Mouse (Mus musculus): ENCODE measurements around the gene Zfp296. TPM values are rescaled to one million over a fixed set of nuclear protein-coding genes. Genes with fewer than 3 reads are reported as not detected.
"Not testable (repeated sequence)": the region's sequence is repeated elsewhere in the genome, so short reads cannot be mapped to it uniquely, and the experiment has no call there.

Zfp296 gene
- total RNA-seq, 2 experiments from 2014 or later: 0.45 to 0.51 TPM

GRCm38 (mm10) chr7:19593061-19593730 is 16.1 kb downstream of the Zfp296 start:
- no peak for TF ChIP-seq CTCF (IDR thresholded peaks at IDR 0.05)
- intact Hi-C loops (cut with DNase I): no loop called here
- DNase-seq: no peak
- Histone ChIP-seq H3K4me3 (no peak overlapping the region), H3K27ac (no peak overlapping the region)

GRCm38 (mm10) chr7:19600562-19600961 is 23.5 kb downstream of the Zfp296 start:
- no peak overlapping the region for H3K4me3 ChIP-seq
- DNase-seq: no peak
- H3K27ac ChIP-seq: no peak overlapping the region
- intact Hi-C loops (cut with DNase I): no loop called here
- TF ChIP-seq CTCF (IDR thresholded peaks at IDR 0.05): no peak

GRCm38 (mm10) chr7:19603055-19603454 is 26.0 kb downstream of the Zfp296 start:
- no peak for DNase-seq
- intact Hi-C loops (cut with DNase I): no loop called here
- Histone ChIP-seq H3K4me3 (peak overlapping the region; percentile 86), H3K27ac (no peak overlapping the region)
- no peak for TF ChIP-seq CTCF (IDR thresholded peaks at IDR 0.05)

GRCm38 (mm10) chr7:19603849-19604605 is 26.9 kb downstream of the Zfp296 start, which contains the start of gene Clasrp:
Gene Clasrp (minus strand): TSS chr7:19604486.
- peak within 1 kb of the TSS; percentile 93 for H3K27ac ChIP-seq
- no peak for TF ChIP-seq CTCF (IDR thresholded peaks at IDR 0.05)
- peak within 1 kb of the TSS; percentile 86 for H3K4me3 ChIP-seq
- peak; percentile 98 for DNase-seq
- intact Hi-C loops (cut with DNase I): no loop called here

GRCm38 (mm10) chr7:19604606-19605214 is 27.6 kb downstream of the Zfp296 start:
- not testable (repeated sequence) for DNase-seq
- H3K27ac ChIP-seq: peak overlapping the region; percentile 93

GRCm38 (mm10) chr7:19607291-19607690 is 30.2 kb downstream of the Zfp296 start:
- H3K27ac ChIP-seq: no peak overlapping the region
- TF ChIP-seq CTCF (IDR thresholded peaks at IDR 0.05): no peak
- intact Hi-C loops (cut with DNase I): no loop called here
- no peak overlapping the region for H3K4me3 ChIP-seq
- DNase-seq: no peak

More at GRCm38 (mm10) chr7:19604606-19605214, 27.6 kb downstream of the Zfp296 start:
- H3K4me3 ChIP-seq: peak overlapping the region; percentile 86
- intact Hi-C loops (cut with DNase I): not testable (repeated sequence)

- intact Hi-C loops (cut with DNase I): no loop called here
These were observed 32.7 kb downstream of the Zfp296 start for GRCm38 (mm10) chr7:19609641-19610332.

GRCm38 (mm10) chr7:19610969-19611368 is 33.9 kb downstream of the Zfp296 start:
- Histone ChIP-seq H3K27ac (no peak overlapping the region), H3K4me3 (no peak overlapping the region)
- no peak for DNase-seq
- peak; percentile 26; the same call in 1 of the 2 replicates for TF ChIP-seq CTCF (IDR thresholded peaks at IDR 0.05)
- intact Hi-C loops (cut with DNase I): no loop called here

More at GRCm38 (mm10) chr7:19609641-19610332, 32.7 kb downstream of the Zfp296 start:
- TF ChIP-seq CTCF (IDR thresholded peaks at IDR 0.05): no peak
- no peak overlapping the region for H3K27ac ChIP-seq
- H3K4me3 ChIP-seq: no peak overlapping the region
- DNase-seq: no peak

GRCm38 (mm10) chr7:19615036-19615577 is 38.0 kb downstream of the Zfp296 start:
- no peak for TF ChIP-seq CTCF (IDR thresholded peaks at IDR 0.05)
- H3K4me3 ChIP-seq: no peak overlapping the region
- DNase-seq: no peak
- no peak overlapping the region for H3K27ac ChIP-seq
- intact Hi-C loops (cut with DNase I): loop anchor here (5.0 kb wide), 1 partner anchor 38 kb away; the partner anchor contains the start of genes Gemin7 and Zfp296

GRCm38 (mm10) chr7:19619004-19619801 is 42.1 kb downstream of the Zfp296 start:
- DNase-seq: peak; percentile 67
- peak; percentile 86 for TF ChIP-seq CTCF (IDR thresholded peaks at IDR 0.05)
- H3K4me3 ChIP-seq: peak overlapping the region; percentile 31
- intact Hi-C loops (cut with DNase I): loop anchor here (1.0 to 5.0 kb wide), 3 partner anchors 28 to 116 kb away; partner anchors contain the start of genes Gemin7 and Zfp296
- no peak overlapping the region; the same call in 1 of the 2 replicates for H3K27ac ChIP-seq

GRCm38 (mm10) chr7:19620811-19621210 is 43.7 kb downstream of the Zfp296 start:
- Histone ChIP-seq H3K27ac (no peak overlapping the region), H3K4me3 (no peak overlapping the region)
- no peak for DNase-seq
- no peak for TF ChIP-seq CTCF (IDR thresholded peaks at IDR 0.05)
- intact Hi-C loops (cut with DNase I): no loop called here
